Mouse (Mus musculus): ENCODE results near the gene Ptprn2. TPM values are rescaled to one million over a fixed set of nuclear protein-coding genes. Genes with fewer than 3 reads are reported as not detected.
A peak's percentile ranks its signal among the peaks of the same experiment; 100 is the strongest.

The Ptprn2 gene
- polyA plus RNA-seq, 1 experiment from 2014 or later: 14.9 TPM

GRCm38 (mm10) chr12:116873866-116874585 is 388.5 kb downstream of the Ptprn2 start:
- Histone ChIP-seq H3K9me3 (no peaks in the 10 kb centered on the region), H3K9ac (replicated peaks) (no peak overlapping the region), H3K4me1 (replicated peaks) (0 out of 2 replicates have a peak, but pooled peaks cover 3% of the 10 kb centered on the region), H3K4me3 (replicated peaks) (no peak overlapping the region), H3K27me3 (no peaks in the 10 kb centered on the region), H3K27ac (no peak overlapping the region), H3K4me2 (replicated peaks) (no peak overlapping the region), H3K36me3 (0 out of 2 replicates have a peak, but pooled peaks cover 4% of the 10 kb centered on the region)
- 96% methylated on average over 1 of the region's 1 CpGs for WGBS
- ATAC-seq: no peak

GRCm38 (mm10) chr12:116887496-116888281 is 402.2 kb downstream of the Ptprn2 start:
- 54% methylated on average over 6 of the region's 6 CpGs for WGBS
- peak overlapping the region; percentile 79 for H3K27ac ChIP-seq
- H3K4me2 ChIP-seq (replicated peaks): no peak overlapping the region

GRCm38 (mm10) chr12:116888856-116889255 is 403.3 kb downstream of the Ptprn2 start:
- no peaks in the 10 kb centered on the region for H3K27me3 ChIP-seq
- WGBS: 63% methylated on average over 2 of the region's 2 CpGs
- no peak; the same call in 1 of the 2 replicates for ATAC-seq
- peaks cover 27% of the 10 kb centered on the region for H3K4me1 ChIP-seq (replicated peaks)
- H3K27ac ChIP-seq: peak overlapping the region; percentile 79
- H3K9me3 ChIP-seq: no peaks in the 10 kb centered on the region
- H3K4me2 ChIP-seq (replicated peaks): no peak overlapping the region
- no peak overlapping the region for H3K9ac ChIP-seq (replicated peaks)
- H3K36me3 ChIP-seq: no peaks in the 10 kb centered on the region
- H3K4me3 ChIP-seq (replicated peaks): no peak overlapping the region

More at GRCm38 (mm10) chr12:116887496-116888281, 402.2 kb downstream of the Ptprn2 start:
- peak; percentile 65 for ATAC-seq
- peaks cover 27% of the 10 kb centered on the region for H3K4me1 ChIP-seq (replicated peaks)
- H3K36me3 ChIP-seq: no peaks in the 10 kb centered on the region
- no peaks in the 10 kb centered on the region for H3K27me3 ChIP-seq
- no peak overlapping the region for H3K9ac ChIP-seq (replicated peaks)
- H3K4me3 ChIP-seq (replicated peaks): no peak overlapping the region
- peaks cover 5% of the 10 kb centered on the region; the same call in 1 of the 2 replicates for H3K9me3 ChIP-seq

GRCm38 (mm10) chr12:116892584-116892983 is 407.1 kb downstream of the Ptprn2 start:
- Histone ChIP-seq H3K27ac (no peak overlapping the region), H3K4me1 (replicated peaks) (peaks cover 17% of the 10 kb centered on the region), H3K9ac (replicated peaks) (no peak overlapping the region), H3K4me2 (replicated peaks) (no peak overlapping the region), H3K36me3 (no peaks in the 10 kb centered on the region), H3K4me3 (replicated peaks) (no peak overlapping the region), H3K9me3 (peaks cover 4% of the 10 kb centered on the region), H3K27me3 (no peaks in the 10 kb centered on the region)
- ATAC-seq: no peak
- 87% methylated on average over 8 of the region's 8 CpGs for WGBS

GRCm38 (mm10) chr12:116896651-116897050 is 411.1 kb downstream of the Ptprn2 start:
- Histone ChIP-seq H3K27me3 (no peaks in the 10 kb centered on the region), H3K4me1 (replicated peaks) (no peaks in the 10 kb centered on the region), H3K27ac (no peak overlapping the region), H3K9me3 (peaks cover 4% of the 10 kb centered on the region), H3K4me3 (replicated peaks) (no peak overlapping the region), H3K36me3 (no peaks in the 10 kb centered on the region), H3K9ac (replicated peaks) (no peak overlapping the region), H3K4me2 (replicated peaks) (no peak overlapping the region)
- ATAC-seq: no peak
- 54% methylated on average over 2 of the region's 2 CpGs for WGBS

GRCm38 (mm10) chr12:116901773-116902172 is 416.3 kb downstream of the Ptprn2 start:
- WGBS: 36% methylated on average over 3 of the region's 3 CpGs
- no peak for ATAC-seq

GRCm38 (mm10) chr12:116907424-116907823 is 421.9 kb downstream of the Ptprn2 start:
- Histone ChIP-seq H3K4me1 (replicated peaks) (peaks cover 32% of the 10 kb centered on the region), H3K4me3 (replicated peaks) (no peak overlapping the region), H3K9me3 (peaks cover 6% of the 10 kb centered on the region; the same call in 1 of the 2 replicates), H3K4me2 (replicated peaks) (no peak overlapping the region), H3K9ac (replicated peaks) (no peak overlapping the region), H3K36me3 (no peaks in the 10 kb centered on the region), H3K27me3 (no peaks in the 10 kb centered on the region), H3K27ac (peak overlapping the region; percentile 84)
- ATAC-seq: peak; percentile 66
- WGBS: 7% methylated on average over 1 of the region's 1 CpGs

More at GRCm38 (mm10) chr12:116901773-116902172, 416.3 kb downstream of the Ptprn2 start:
- Histone ChIP-seq H3K36me3 (no peaks in the 10 kb centered on the region), H3K9ac (replicated peaks) (no peak overlapping the region), H3K27ac (no peak overlapping the region), H3K4me3 (replicated peaks) (no peak overlapping the region), H3K9me3 (peaks cover 10% of the 10 kb centered on the region), H3K27me3 (no peaks in the 10 kb centered on the region), H3K4me1 (replicated peaks) (peaks cover under 1% of the 10 kb centered on the region), H3K4me2 (replicated peaks) (no peak overlapping the region)

GRCm38 (mm10) chr12:116908668-116909067 is 423.1 kb downstream of the Ptprn2 start:
- H3K4me2 ChIP-seq (replicated peaks): peak overlapping the region; percentile 11; the same call in 1 of the 2 replicates
- no peaks in the 10 kb centered on the region for H3K36me3 ChIP-seq
- H3K4me1 ChIP-seq (replicated peaks): peaks cover 32% of the 10 kb centered on the region
- WGBS: 18% methylated on average over 2 of the region's 2 CpGs
- peak overlapping the region; percentile 84 for H3K27ac ChIP-seq
- H3K4me3 ChIP-seq (replicated peaks): no peak overlapping the region
- no peak overlapping the region; the same call in 1 of the 2 replicates for H3K9ac ChIP-seq (replicated peaks)
- H3K27me3 ChIP-seq: no peaks in the 10 kb centered on the region
- peak; percentile 82 for ATAC-seq
- peaks cover 6% of the 10 kb centered on the region; the same call in 1 of the 2 replicates for H3K9me3 ChIP-seq

GRCm38 (mm10) chr12:116916776-116917175 is 431.3 kb downstream of the Ptprn2 start:
- no peak overlapping the region for H3K4me2 ChIP-seq (replicated peaks)
- H3K9ac ChIP-seq (replicated peaks): no peak overlapping the region
- H3K27me3 ChIP-seq: no peaks in the 10 kb centered on the region
- no peak overlapping the region for H3K4me3 ChIP-seq (replicated peaks)
- H3K36me3 ChIP-seq: no peaks in the 10 kb centered on the region
- H3K4me1 ChIP-seq (replicated peaks): peaks cover 39% of the 10 kb centered on the region
- ATAC-seq: no peak
- WGBS: 85% methylated on average over 5 of the region's 5 CpGs
- H3K9me3 ChIP-seq: no peaks in the 10 kb centered on the region
- no peak overlapping the region for H3K27ac ChIP-seq

GRCm38 (mm10) chr12:116919185-116919584 is 433.7 kb downstream of the Ptprn2 start:
- no peak overlapping the region for H3K9ac ChIP-seq (replicated peaks)
- no peaks in the 10 kb centered on the region for H3K27me3 ChIP-seq
- no peaks in the 10 kb centered on the region for H3K36me3 ChIP-seq
- peak overlapping the region; percentile 88 for H3K27ac ChIP-seq
- WGBS: 33% methylated on average over 6 of the region's 6 CpGs
- H3K4me3 ChIP-seq (replicated peaks): no peak overlapping the region
- peak; percentile 55 for ATAC-seq
- H3K9me3 ChIP-seq: no peaks in the 10 kb centered on the region
- H3K4me1 ChIP-seq (replicated peaks): peaks cover 53% of the 10 kb centered on the region
- H3K4me2 ChIP-seq (replicated peaks): no peak overlapping the region

GRCm38 (mm10) chr12:116919691-116920526 is 434.4 kb downstream of the Ptprn2 start:
- WGBS: 17% methylated on average over 22 of the region's 22 CpGs
- H3K4me1 ChIP-seq (replicated peaks): peaks cover 53% of the 10 kb centered on the region
- peak overlapping the region; percentile 25 for H3K4me2 ChIP-seq (replicated peaks)
- no peaks in the 10 kb centered on the region for H3K9me3 ChIP-seq
- no peaks in the 10 kb centered on the region for H3K36me3 ChIP-seq
- no peak overlapping the region for H3K9ac ChIP-seq (replicated peaks)
- no peak overlapping the region for H3K4me3 ChIP-seq (replicated peaks)
- ATAC-seq: peak; percentile 92
- peak overlapping the region; percentile 88 for H3K27ac ChIP-seq
- H3K27me3 ChIP-seq: no peaks in the 10 kb centered on the region; the same call in 1 of the 2 replicates

Measured in midbrain, embryonic 13.5 days (tissue).